Mouse (Mus musculus) midbrain, embryonic 14.5 days (tissue): ENCODE results near the gene Efemp2. TPM values are rescaled to one million over a fixed set of nuclear protein-coding genes. Genes with fewer than 3 reads are reported as not detected.

Source experiments
- ATAC-seq: fragments of 200-750 bp; cut with Nextera tagmentation; 2 replicates; pipeline ENCODE4 v1.8.0; 2017; ENCODE audit warnings: moderate number of reproducible peaks, moderate library complexity; ENCODE audit not compliant: low FRiP score, low TSS enrichment
- DNase-seq: peaks from one replicate; pipeline ENCODE4 v3.0.0-alpha.2; 2015
- H3K27ac ChIP-seq: fragments of 300-500 bp; sonication (generic); replicated peaks from 2 replicates; pipeline ENCODE4 v1.5.1; 2014; ENCODE audit warnings: mild to moderate bottlenecking, low read depth, low read length, moderate library complexity
- H3K27me3 ChIP-seq: fragments of 300-500 bp; sonication (generic); 2 replicates; pipeline ENCODE4 v1.6.1; 2014; ENCODE audit warnings: low read length, control low read depth, mixed read lengths; ENCODE audit not compliant: control insufficient read depth, insufficient read depth
- H3K36me3 ChIP-seq: fragments of 300-500 bp; sonication (generic); 2 replicates; pipeline ENCODE4 v1.6.1; 2014; ENCODE audit warnings: low read length, control low read depth; ENCODE audit not compliant: control insufficient read depth, insufficient read depth
- H3K4me1 ChIP-seq: fragments of 300-500 bp; sonication (generic); 2 replicates; pipeline ENCODE4 v1.6.1; 2014; ENCODE audit warnings: mild to moderate bottlenecking, antibody characterized with exemption, low read length, control low read depth; ENCODE audit not compliant: control insufficient read depth, insufficient read depth
- H3K4me2 ChIP-seq: fragments of 300-500 bp; sonication (generic); 2 replicates; pipeline ENCODE4 v1.6.1; 2014; ENCODE audit warnings: mild to moderate bottlenecking, low read length, moderate library complexity
- H3K4me3 ChIP-seq: fragments of 300-500 bp; sonication (generic); replicated peaks from 2 replicates; pipeline ENCODE4 v1.5.1; 2014; ENCODE audit warnings: low read depth, low read length
- H3K9ac ChIP-seq: fragments of 300-500 bp; sonication (generic); replicated peaks from 2 replicates; pipeline ENCODE4 v1.6.1; 2014; ENCODE audit warnings: mild to moderate bottlenecking, low read length, moderate library complexity
- H3K9me3 ChIP-seq: fragments of 300-500 bp; sonication (generic); 2 replicates; pipeline ENCODE4 v1.6.1; 2016; ENCODE audit warnings: low read length, control low read depth, mixed read lengths; ENCODE audit not compliant: control insufficient read depth
- WGBS: fragments of 180-500 bp; shearing (Covaris S2); extraction: QIAGEN DNeasy Blood & Tissue Kit; methylation state at CpG from one replicate; pipeline ENCODE4 v1.1.7; 2014; 5-methylcytosine and 5-hydroxymethylcytosine counted together
- polyA plus RNA-seq: library from polyadenylated mRNA; unstranded; fragments of >200 nt; fragmentation: Nextera tagmentation; extraction: Ambion mirVana; gene quantifications from 2 replicates; pipeline ENCODE4 v1.2.1, GENCODE M21; 2014

Gene Efemp2
- polyA plus RNA-seq, 1 experiment from 2014 or later: 28.7 TPM

DNA sequence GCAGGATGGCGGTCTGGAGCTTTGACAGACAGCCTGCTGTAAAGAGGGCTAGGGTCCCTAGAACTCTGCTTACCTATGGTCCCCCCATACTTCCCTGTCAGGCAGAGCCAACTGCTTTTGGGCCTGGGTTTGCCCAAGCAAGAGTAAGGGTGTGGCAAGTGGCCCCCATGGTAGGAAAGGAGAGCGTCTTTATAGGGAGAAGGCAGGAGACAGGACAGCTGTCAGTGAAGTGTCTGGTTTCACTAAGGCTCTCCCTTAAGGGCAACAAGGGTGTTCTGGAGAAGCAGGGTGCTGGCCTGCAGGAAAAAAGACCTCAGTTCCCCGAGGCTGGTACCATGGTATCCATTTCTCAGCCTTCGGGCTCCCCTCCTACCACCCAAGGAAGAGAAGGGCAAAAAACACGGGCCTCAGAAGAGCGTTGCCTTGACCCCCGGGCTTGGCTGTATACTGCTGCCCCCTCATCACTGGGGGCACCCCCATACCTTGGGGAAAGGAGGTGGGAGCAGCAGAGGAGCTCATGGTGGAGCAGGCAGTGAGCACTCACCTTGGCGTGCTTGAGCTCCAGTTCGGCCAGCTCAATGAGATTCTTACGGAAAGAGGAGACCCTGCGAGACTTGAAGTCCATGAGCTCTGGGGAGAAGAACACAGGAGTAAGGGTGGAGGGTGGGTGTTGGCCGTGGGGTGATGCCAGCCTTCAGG is 21.7 kb downstream of the Efemp2 start:
- WGBS: 89% methylated on average over 12 of the region's 12 CpGs
- Histone ChIP-seq H3K4me1 (peaks cover 8% of the 10 kb centered on the region), H3K27ac (no peak overlapping the region), H3K27me3 (no peaks in the 10 kb centered on the region), H3K9me3 (no peaks in the 10 kb centered on the region), H3K4me2 (no peak overlapping the region), H3K4me3 (no peak overlapping the region), H3K9ac (no peak overlapping the region), H3K36me3 (peaks cover 65% of the 10 kb centered on the region)
- DNase-seq: no peak
- no peak for ATAC-seq

DNA sequence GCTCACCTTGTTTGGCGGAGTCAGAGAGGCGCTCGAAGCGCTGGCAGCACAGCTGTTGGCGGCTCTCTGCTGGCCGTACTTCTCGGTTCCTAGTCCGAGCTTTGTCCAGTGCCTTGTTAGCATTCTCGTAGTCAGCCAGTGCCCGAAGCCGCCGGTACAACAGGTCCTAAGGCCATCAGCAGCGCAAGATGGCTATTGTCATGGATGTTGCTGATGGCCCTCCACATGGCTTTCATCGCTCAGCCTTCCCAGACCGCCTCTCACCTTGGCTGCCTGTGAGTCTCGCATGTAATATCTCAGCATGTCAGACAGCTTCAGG is 22.3 kb downstream of the Efemp2 start:
- DNase-seq (no peak), ATAC-seq (no peak)
- WGBS: 87% methylated on average over 16 of the region's 16 CpGs
- Histone ChIP-seq H3K36me3 (peaks cover 65% of the 10 kb centered on the region), H3K27me3 (no peaks in the 10 kb centered on the region), H3K9me3 (no peaks in the 10 kb centered on the region), H3K4me3 (no peak overlapping the region), H3K27ac (no peak overlapping the region), H3K4me1 (peaks cover 8% of the 10 kb centered on the region), H3K9ac (no peak overlapping the region), H3K4me2 (no peak overlapping the region)

DNA sequence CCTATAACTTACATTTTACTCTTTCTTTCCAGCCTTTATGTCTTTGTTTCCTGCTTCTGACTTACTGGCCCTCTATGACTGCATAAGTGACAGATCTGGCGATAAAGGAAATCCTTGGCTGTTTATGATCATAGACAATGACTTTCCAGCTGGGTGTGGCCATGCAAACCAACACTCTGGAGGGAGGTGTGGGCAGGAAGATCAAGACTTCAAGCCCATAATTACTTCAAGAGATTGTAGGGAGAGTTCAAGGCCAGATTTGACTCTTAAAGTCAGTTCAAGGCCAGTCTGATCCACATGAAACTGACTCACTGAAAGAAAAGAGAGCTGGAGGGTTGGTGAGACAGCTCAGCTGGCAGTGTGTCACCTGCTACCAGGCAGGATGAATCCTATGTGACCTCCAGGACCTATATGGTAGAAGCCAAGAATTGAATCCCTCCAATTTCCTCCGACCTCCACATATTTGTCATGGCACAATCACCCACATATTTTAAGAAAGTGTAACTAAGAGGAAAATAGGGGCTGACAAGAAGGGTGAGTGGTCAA is 26.6 kb downstream of the Efemp2 start:
- no peak for DNase-seq
- Histone ChIP-seq H3K4me1 (no peaks in the 10 kb centered on the region), H3K4me2 (no peak overlapping the region), H3K9me3 (no peaks in the 10 kb centered on the region), H3K9ac (no peak overlapping the region), H3K36me3 (peaks cover 48% of the 10 kb centered on the region), H3K27me3 (no peaks in the 10 kb centered on the region), H3K4me3 (no peak overlapping the region), H3K27ac (no peak overlapping the region)
- no peak for ATAC-seq
- 96% methylated on average over 2 of the region's 2 CpGs for WGBS

DNA sequence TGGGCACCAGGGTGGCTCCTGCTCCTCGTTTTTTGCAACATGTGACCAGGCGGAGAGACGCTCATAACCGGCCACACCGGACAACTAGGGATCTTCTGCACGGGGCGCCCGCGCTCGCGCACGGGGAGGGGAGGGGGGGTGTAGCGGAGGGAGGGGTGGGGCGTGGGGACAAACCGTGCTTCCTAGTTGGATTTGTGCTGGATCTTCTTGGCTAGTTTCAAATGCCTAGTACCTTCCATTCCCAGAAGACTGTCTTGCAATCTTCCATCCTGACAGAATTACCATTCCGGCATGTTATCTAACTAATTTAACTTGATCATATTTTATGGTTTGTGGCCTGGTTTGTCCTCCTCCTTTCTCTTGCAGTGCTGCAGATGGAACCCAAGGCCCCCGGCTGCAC is 29.9 kb downstream of the Efemp2 start, which contains the start of gene 1700020D05Rik:
Gene 1700020D05Rik, minus strand, starts transcription at position 101 of the 400 bp plus-strand sequence.
- Histone ChIP-seq H3K9ac (no peak within 1 kb of the TSS), H3K4me3 (no peak within 1 kb of the TSS), H3K9me3 (no peaks in the 10 kb centered on the region), H3K27ac (no peak within 1 kb of the TSS), H3K27me3 (no peaks in the 10 kb centered on the region), H3K36me3 (peaks cover 17% of the 10 kb centered on the region; the same call in 1 of the 2 replicates), H3K4me2 (no peak within 1 kb of the TSS), H3K4me1 (no peaks in the 10 kb centered on the region)
- no peak for DNase-seq
- ATAC-seq: no peak
- 61% methylated on average over 17 of the region's 17 CpGs for WGBS

DNA sequence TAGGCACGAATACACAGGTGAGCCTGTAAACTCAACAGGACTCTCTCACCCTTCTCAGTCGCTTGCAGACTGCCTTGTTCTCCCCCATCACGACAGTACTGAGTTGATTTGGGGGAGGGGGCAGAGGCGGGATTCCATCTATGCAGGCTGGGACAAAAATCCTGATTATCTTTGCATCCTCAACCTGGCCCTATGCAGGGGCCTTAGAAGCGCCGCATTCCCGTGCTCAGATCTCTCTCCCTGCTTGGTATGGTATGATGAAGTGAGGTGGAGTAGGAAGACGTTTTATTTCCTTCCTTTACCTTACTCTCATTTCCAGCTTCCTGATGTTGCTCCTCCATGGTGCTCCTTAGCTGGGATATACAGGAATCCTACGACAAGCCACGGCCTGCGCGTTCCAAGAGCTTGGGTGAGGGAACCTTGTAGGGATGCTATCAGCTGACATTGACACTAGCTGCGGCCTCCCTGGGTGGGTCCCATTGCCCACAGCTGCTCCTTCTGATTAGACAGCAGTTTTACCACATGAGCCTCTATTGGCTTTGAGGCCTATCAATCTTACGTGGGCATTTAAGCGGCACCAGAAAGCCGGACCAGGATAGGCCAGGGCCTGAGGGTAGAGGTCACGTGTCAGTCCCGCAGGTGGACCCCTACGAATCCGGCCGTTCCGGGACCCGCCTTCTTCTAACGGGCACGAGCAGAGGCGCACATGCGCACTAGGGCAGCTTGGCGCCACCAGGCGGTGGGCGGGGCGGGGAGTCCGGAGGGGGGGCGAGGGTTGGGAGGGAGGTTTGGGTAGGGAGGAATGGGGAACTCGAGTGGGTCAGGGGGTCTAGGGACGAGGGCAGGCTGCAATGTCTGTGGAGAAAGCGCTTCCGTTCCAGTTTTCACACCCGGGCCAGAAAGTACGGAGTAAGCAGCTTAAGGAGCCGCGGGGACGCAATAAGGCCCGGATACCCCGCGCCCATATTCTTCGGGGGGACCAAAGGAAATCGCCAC is 36.6 kb downstream of the Efemp2 start, which contains the start of gene Snx32:
Gene Snx32, minus strand, starts transcription at position 508 of the 996 bp plus-strand sequence.
- Histone ChIP-seq H3K4me1 (peaks cover 16% of the 10 kb centered on the region), H3K4me2 (peak within 1 kb of the TSS; percentile 66), H3K4me3 (peak within 1 kb of the TSS; percentile 56), H3K27me3 (no peaks in the 10 kb centered on the region), H3K27ac (peak within 1 kb of the TSS; percentile 80), H3K9me3 (no peaks in the 10 kb centered on the region), H3K36me3 (no peaks in the 10 kb centered on the region), H3K9ac (peak within 1 kb of the TSS; percentile 70)
- peak; percentile 99 for DNase-seq
- peak; percentile 100 for ATAC-seq
- 3% methylated on average over 47 of the region's 47 CpGs for WGBS

DNA sequence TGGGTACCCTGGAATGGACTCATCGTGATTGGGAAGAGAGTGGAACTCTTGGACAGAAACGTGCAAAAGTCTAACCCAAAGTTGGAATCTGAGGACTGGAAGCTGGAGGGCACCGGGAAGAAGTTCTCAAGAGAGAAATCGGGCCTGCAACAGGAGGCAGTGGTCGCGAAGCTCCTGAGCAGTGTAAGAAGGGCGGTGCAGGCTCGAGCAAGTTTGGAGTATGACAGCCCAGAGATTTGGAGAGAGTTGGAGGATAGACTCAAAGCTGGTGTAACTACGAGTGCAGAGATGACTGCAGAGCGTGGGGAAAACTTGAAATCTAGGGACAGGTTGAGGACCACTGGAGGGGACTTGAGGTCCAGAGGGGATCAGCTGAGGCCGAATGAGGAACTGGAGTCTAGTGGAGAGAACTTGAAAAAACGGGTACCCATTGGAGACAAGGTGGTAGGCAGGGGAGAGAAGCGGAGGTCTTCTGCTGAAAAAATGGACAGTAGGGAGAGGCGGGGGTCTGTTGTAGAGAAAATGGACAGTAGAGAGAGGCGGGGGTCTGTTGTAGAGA is 37.4 kb downstream of the Efemp2 start:
- peak overlapping the region; percentile 56 for H3K4me3 ChIP-seq
- ATAC-seq (no peak), DNase-seq (no peak)
- peak overlapping the region; percentile 66 for H3K4me2 ChIP-seq
- H3K36me3 ChIP-seq: no peaks in the 10 kb centered on the region
- H3K27ac ChIP-seq: peak overlapping the region; percentile 80
- peaks cover 16% of the 10 kb centered on the region for H3K4me1 ChIP-seq
- no peaks in the 10 kb centered on the region for H3K27me3 ChIP-seq
- H3K9ac ChIP-seq: peak overlapping the region; percentile 59
- WGBS: 54% methylated on average over 15 of the region's 15 CpGs
- no peaks in the 10 kb centered on the region for H3K9me3 ChIP-seq

DNA sequence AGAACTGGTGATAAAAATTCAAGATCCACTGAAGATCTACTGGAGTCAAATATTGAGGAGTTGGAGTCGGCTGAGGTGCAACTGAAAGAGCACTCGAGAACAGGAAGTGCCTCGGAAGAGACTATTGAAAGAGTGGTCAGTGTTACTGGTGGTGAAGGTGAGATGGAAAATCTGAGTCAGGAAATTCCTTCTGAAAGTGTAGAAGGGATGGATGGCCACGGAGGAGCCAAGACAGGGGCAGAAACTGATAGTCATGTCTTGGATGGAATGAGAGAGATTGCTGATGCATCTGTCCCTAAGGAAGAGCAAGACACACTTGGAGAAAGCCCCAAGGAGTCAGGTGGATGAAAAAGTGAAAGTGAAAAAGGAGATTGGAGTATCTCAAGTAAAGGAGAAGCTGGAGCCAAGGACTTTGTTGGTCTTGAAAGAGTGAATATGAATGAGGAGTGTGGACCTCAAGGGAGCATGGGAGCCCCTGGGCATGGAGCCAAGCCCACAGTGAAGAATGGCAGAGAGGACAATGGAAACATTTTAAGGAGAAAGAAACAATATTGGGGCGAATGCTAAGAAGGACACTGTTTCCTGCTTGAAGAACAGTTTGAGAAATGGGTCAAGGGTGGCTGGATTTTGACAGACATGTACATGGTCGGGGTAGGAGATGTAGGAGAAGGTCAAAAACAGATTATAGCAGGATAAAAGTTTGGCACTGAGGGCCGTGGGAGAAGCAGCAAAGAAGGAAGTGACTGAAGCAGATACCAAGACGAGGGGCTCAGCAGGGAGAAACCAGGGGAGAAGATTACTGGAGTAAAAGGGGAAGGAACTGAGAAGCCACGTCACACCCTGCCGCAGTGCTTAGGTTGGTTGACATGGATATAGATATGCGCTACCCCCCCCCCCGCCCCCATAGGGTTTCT is 38.6 kb downstream of the Efemp2 start:
- no peak overlapping the region for H3K27ac ChIP-seq
- H3K27me3 ChIP-seq: no peaks in the 10 kb centered on the region
- no peaks in the 10 kb centered on the region for H3K36me3 ChIP-seq
- no peak overlapping the region for H3K4me3 ChIP-seq
- no peak overlapping the region for H3K4me2 ChIP-seq
- H3K4me1 ChIP-seq: peaks cover 16% of the 10 kb centered on the region
- WGBS: 85% methylated on average over 12 of the region's 12 CpGs
- no peak overlapping the region for H3K9ac ChIP-seq
- ATAC-seq (no peak), DNase-seq (no peak)
- H3K9me3 ChIP-seq: no peaks in the 10 kb centered on the region

DNA sequence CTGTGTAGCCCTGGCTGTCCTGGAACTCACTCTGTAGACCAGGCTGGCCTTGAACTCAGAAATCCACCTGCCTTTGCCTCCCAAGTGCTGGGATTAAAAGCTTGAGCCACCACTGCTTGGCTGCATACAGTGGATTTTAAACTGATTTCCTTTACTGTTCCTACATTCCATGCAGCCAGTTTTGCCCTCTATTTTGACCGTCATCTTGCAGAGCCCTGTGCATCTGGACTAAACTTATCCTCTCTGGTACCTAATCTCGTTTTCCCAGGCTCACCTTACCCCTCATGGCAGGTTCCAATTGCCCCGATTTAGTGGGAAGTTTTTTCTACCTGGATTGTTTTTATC is 39.2 kb downstream of the Efemp2 start:
- Histone ChIP-seq H3K27me3 (no peaks in the 10 kb centered on the region), H3K4me2 (no peak overlapping the region), H3K4me1 (peaks cover 16% of the 10 kb centered on the region), H3K9ac (no peak overlapping the region), H3K27ac (no peak overlapping the region), H3K4me3 (no peak overlapping the region), H3K36me3 (no peaks in the 10 kb centered on the region), H3K9me3 (no peaks in the 10 kb centered on the region)
- ATAC-seq (no peak), DNase-seq (no peak)
- 91% methylated on average over 3 of the region's 3 CpGs for WGBS
